Mouse (Mus musculus): Measurements from ENCODE around the gene Gpc5. TPM values are rescaled to one million over a fixed set of nuclear protein-coding genes. Genes with fewer than 3 reads are reported as not detected.

The Gpc5 gene
- total RNA-seq, 1 experiment = 0.40 TPM

- H3K9ac ChIP-seq (ENCODE audit: insufficient read depth, low read depth, low read length, poor library complexity, severe bottlenecking) = no peak overlapping the region
- no peak overlapping the region for H3K4me3 ChIP-seq (ENCODE audit: insufficient read depth in 1 of 2, low read depth in 1 of 2, low read length in 2 of 2, poor library complexity in 1 of 2, severe bottlenecking in 1 of 2)
- H3K36me3 ChIP-seq (ENCODE audit: control insufficient read depth, insufficient read depth, low read length, poor library complexity, severe bottlenecking) = peaks cover 33% of the 10 kb centered on the region
- peaks cover 0 to 3% of the 10 kb centered on the region in 2 experiments; a peak in 1 of 4 replicates for H3K4me1 ChIP-seq (ENCODE audit: control insufficient read depth in 2 of 2, insufficient read depth in 2 of 2, low read length in 2 of 2, poor library complexity in 1 of 2)
- no peak overlapping the region for H3K27ac ChIP-seq (ENCODE audit: insufficient read depth, low read depth, low read length, poor library complexity, severe bottlenecking)
- no peak for TF ChIP-seq ZNF384 (IDR thresholded peaks at IDR 0.05; ENCODE audit: low read depth, low read length)
- TF ChIP-seq CHD2 (IDR thresholded peaks at IDR 0.05; ENCODE audit: low read depth, low read length) = peak; percentile 50; the same call in 1 of the 2 replicates
- in situ Hi-C loops (cut with MboI; ENCODE audit: low sequenced_read_pairs in 2 of 2, unreplicated experiment in 2 of 2) = no loop called here
- no peaks in the 10 kb centered on the region for H3K9me3 ChIP-seq (ENCODE audit: control insufficient read depth, insufficient read depth, low read depth, low read length)
- DNase-seq (ENCODE audit: low read depth, low spot score) = no peak
Observed at GRCm38 (mm10) chr14:115047990-115048862, 43.8 kb upstream of the Gpc5 start.

- no peak for DNase-seq (ENCODE audit: low read depth, low spot score)
- in situ Hi-C loops (cut with MboI; ENCODE audit: low sequenced_read_pairs in 2 of 2, unreplicated experiment in 2 of 2) = no loop called here
Observed at GRCm38 (mm10) chr14:115048863-115049566, 43.0 kb upstream of the Gpc5 start.

GRCm38 (mm10) chr14:115049831-115050230, 42.2 kb upstream of the Gpc5 start:
- H3K4me3 ChIP-seq (ENCODE audit: insufficient read depth in 1 of 2, low read depth in 1 of 2, low read length in 2 of 2, poor library complexity in 1 of 2, severe bottlenecking in 1 of 2) = no peak overlapping the region
- no peaks in the 10 kb centered on the region for H3K4me1 ChIP-seq (ENCODE audit: control insufficient read depth in 2 of 2, insufficient read depth in 2 of 2, low read length in 2 of 2, poor library complexity in 1 of 2)
- no peak overlapping the region for H3K27ac ChIP-seq (ENCODE audit: insufficient read depth, low read depth, low read length, poor library complexity, severe bottlenecking)
- peaks cover 19% of the 10 kb centered on the region for H3K36me3 ChIP-seq (ENCODE audit: control insufficient read depth, insufficient read depth, low read length, poor library complexity, severe bottlenecking)
- TF ChIP-seq CHD2 (IDR thresholded peaks at IDR 0.05; ENCODE audit: low read depth, low read length) (no peak), ZNF384 (IDR thresholded peaks at IDR 0.05; ENCODE audit: low read depth, low read length) (no peak), ZC3H11A (IDR thresholded peaks at IDR 0.05; ENCODE audit: borderline replicate concordance, low read depth, low read length) (no peak), MAFK (IDR thresholded peaks at IDR 0.05; ENCODE audit: insufficient read depth, low read depth, low read length) (no peak), HCFC1 (IDR thresholded peaks at IDR 0.05; ENCODE audit: borderline replicate concordance, insufficient read depth, low read length) (no peak)
- H3K9ac ChIP-seq (ENCODE audit: insufficient read depth, low read depth, low read length, poor library complexity, severe bottlenecking) = no peak overlapping the region
- no peak for DNase-seq (ENCODE audit: low read depth, low spot score)
- no peaks in the 10 kb centered on the region for H3K9me3 ChIP-seq (ENCODE audit: control insufficient read depth, insufficient read depth, low read depth, low read length)
- in situ Hi-C loops (cut with MboI; ENCODE audit: low sequenced_read_pairs in 2 of 2, unreplicated experiment in 2 of 2) = no loop called here

More at GRCm38 (mm10) chr14:115048863-115049566, 43.0 kb upstream of the Gpc5 start:
- Histone ChIP-seq H3K4me3 (ENCODE audit: insufficient read depth in 1 of 2, low read depth in 1 of 2, low read length in 2 of 2, poor library complexity in 1 of 2, severe bottlenecking in 1 of 2) (no peak overlapping the region), H3K9ac (ENCODE audit: insufficient read depth, low read depth, low read length, poor library complexity, severe bottlenecking) (no peak overlapping the region), H3K27ac (ENCODE audit: insufficient read depth, low read depth, low read length, poor library complexity, severe bottlenecking) (no peak overlapping the region), H3K36me3 (ENCODE audit: control insufficient read depth, insufficient read depth, low read length, poor library complexity, severe bottlenecking) (peaks cover 26% of the 10 kb centered on the region), H3K9me3 (ENCODE audit: control insufficient read depth, insufficient read depth, low read depth, low read length) (no peaks in the 10 kb centered on the region), H3K4me1 (ENCODE audit: control insufficient read depth in 2 of 2, insufficient read depth in 2 of 2, low read length in 2 of 2, poor library complexity in 1 of 2) (no peaks in the 10 kb centered on the region)
- TF ChIP-seq CHD2 (IDR thresholded peaks at IDR 0.05; ENCODE audit: low read depth, low read length) (no peak; the same call in 1 of the 2 replicates), ZC3H11A (IDR thresholded peaks at IDR 0.05; ENCODE audit: borderline replicate concordance, low read depth, low read length) (no peak), HCFC1 (IDR thresholded peaks at IDR 0.05; ENCODE audit: borderline replicate concordance, insufficient read depth, low read length) (no peak), MAFK (IDR thresholded peaks at IDR 0.05; ENCODE audit: insufficient read depth, low read depth, low read length) (no peak), ZNF384 (IDR thresholded peaks at IDR 0.05; ENCODE audit: low read depth, low read length) (no peak)

- Histone ChIP-seq H3K36me3 (ENCODE audit: control insufficient read depth, insufficient read depth, low read length, poor library complexity, severe bottlenecking) (peaks cover 8% of the 10 kb centered on the region; the same call in 1 of the 2 replicates), H3K9ac (ENCODE audit: insufficient read depth, low read depth, low read length, poor library complexity, severe bottlenecking) (no peak overlapping the region), H3K27ac (ENCODE audit: insufficient read depth, low read depth, low read length, poor library complexity, severe bottlenecking) (no peak overlapping the region), H3K4me3 (ENCODE audit: insufficient read depth in 1 of 2, low read depth in 1 of 2, low read length in 2 of 2, poor library complexity in 1 of 2, severe bottlenecking in 1 of 2) (no peak overlapping the region), H3K9me3 (ENCODE audit: control insufficient read depth, insufficient read depth, low read depth, low read length) (no peaks in the 10 kb centered on the region), H3K4me1 (ENCODE audit: control insufficient read depth in 2 of 2, insufficient read depth in 2 of 2, low read length in 2 of 2, poor library complexity in 1 of 2) (no peaks in the 10 kb centered on the region)
- DNase-seq (ENCODE audit: low read depth, low spot score) = no peak
- in situ Hi-C loops (cut with MboI; ENCODE audit: low sequenced_read_pairs in 2 of 2, unreplicated experiment in 2 of 2) = no loop called here
- no peak for TF ChIP-seq CHD2 (IDR thresholded peaks at IDR 0.05; ENCODE audit: low read depth, low read length)
- no peak for TF ChIP-seq ZNF384 (IDR thresholded peaks at IDR 0.05; ENCODE audit: low read depth, low read length)
- no peak for TF ChIP-seq MAFK (IDR thresholded peaks at IDR 0.05; ENCODE audit: insufficient read depth, low read depth, low read length)
Observed at GRCm38 (mm10) chr14:115051106-115051760, 40.8 kb upstream of the Gpc5 start.
